Mouse (Mus musculus) kidney, embryonic 14.5 days (tissue): ENCODE measurements around the gene Rangap1. TPM values are rescaled to one million over a fixed set of nuclear protein-coding genes. Genes with fewer than 3 reads are reported as not detected.

Experiments
- ATAC-seq: fragments of 200-750 bp; cut with Nextera tagmentation; 2 replicates; pipeline ENCODE4 v1.8.0; 2017; ENCODE audit warnings: moderate number of reproducible peaks, mild to moderate bottlenecking, moderate TSS enrichment, moderate library complexity; ENCODE audit not compliant: low FRiP score, low TSS enrichment
- H3K27ac ChIP-seq: fragments of 300-500 bp; sonication (generic); 2 replicates; pipeline ENCODE4 v1.5.1; 2014; ENCODE audit warnings: low read depth, mild to moderate bottlenecking, low read length, moderate library complexity, mixed read lengths
- H3K27me3 ChIP-seq: fragments of 300-500 bp; sonication (generic); 2 replicates; pipeline ENCODE4 v1.6.1; 2014; ENCODE audit warnings: mild to moderate bottlenecking, low read length; ENCODE audit not compliant: control insufficient read depth, insufficient read depth
- H3K36me3 ChIP-seq: fragments of 300-500 bp; sonication (generic); 2 replicates; pipeline ENCODE4 v1.6.1; 2014; ENCODE audit warnings: low read length, mixed read lengths; ENCODE audit not compliant: control insufficient read depth, insufficient read depth
- H3K4me1 ChIP-seq: fragments of 300-500 bp; sonication (generic); 2 replicates; pipeline ENCODE4 v1.6.1; 2014; ENCODE audit warnings: low read length, mixed read lengths; ENCODE audit not compliant: control insufficient read depth, insufficient read depth
- H3K4me2 ChIP-seq: fragments of 300-500 bp; sonication (generic); replicated peaks from 2 replicates; pipeline ENCODE4 v1.6.1; 2014; ENCODE audit warnings: low read depth, mild to moderate bottlenecking, low read length
- H3K4me3 ChIP-seq: fragments of 300-500 bp; sonication (generic); 2 replicates; pipeline ENCODE4 v1.5.1; 2014; ENCODE audit warnings: mild to moderate bottlenecking, low read length
- H3K9ac ChIP-seq: fragments of 300-500 bp; sonication (generic); 2 replicates; pipeline ENCODE4 v1.6.1; 2014; ENCODE audit warnings: low read depth, mild to moderate bottlenecking, low read length, moderate library complexity
- H3K9me3 ChIP-seq: fragments of 300-500 bp; sonication (generic); 2 replicates; pipeline ENCODE4 v1.6.1; 2016; ENCODE audit warnings: low read length; ENCODE audit not compliant: control insufficient read depth
- WGBS: fragments of 180-500 bp; shearing (Covaris S2); extraction: QIAGEN DNeasy Blood & Tissue Kit; methylation state at CpG from one replicate; pipeline ENCODE4 v1.1.7; 2014; 5-methylcytosine and 5-hydroxymethylcytosine counted together
- polyA plus RNA-seq: library from polyadenylated mRNA; unstranded; fragments of >200 nt; fragmentation: Nextera tagmentation; extraction: Ambion mirVana; gene quantifications from 2 replicates; pipeline ENCODE4 v1.2.1, GENCODE M21; 2014

Gene Rangap1
- polyA plus RNA-seq, result 85.0 and 100.0 TPM in 2 replicates

GRCm38 (mm10) chr15:81744992-81745600 lies at the start of gene Rangap1, which contains the start of gene Zc3h7b:
Gene Rangap1 (minus strand): TSS chr15:81745530.
Gene Zc3h7b (plus strand): TSS chr15:81745057.
- peaks cover 11% of the 10 kb centered on the region; the same call in 1 of the 2 replicates for H3K4me1 ChIP-seq

GRCm38 (mm10) chr15:81792444-81792843 lies 47.1 kb upstream of the Rangap1 start:
- H3K9ac ChIP-seq, result no peak overlapping the region
- ATAC-seq, result no peak
- H3K27ac ChIP-seq, result no peak overlapping the region
- no peaks in the 10 kb centered on the region for H3K27me3 ChIP-seq
- no peak overlapping the region for H3K4me2 ChIP-seq
- H3K9me3 ChIP-seq, result no peaks in the 10 kb centered on the region
- H3K4me3 ChIP-seq, result no peak overlapping the region
- H3K4me1 ChIP-seq, result no peaks in the 10 kb centered on the region
- H3K36me3 ChIP-seq, result peaks cover 64% of the 10 kb centered on the region
- WGBS, result 93% methylated on average over 9 of the region's 9 CpGs

More at GRCm38 (mm10) chr15:81744992-81745600, at the start of gene Rangap1, which contains the start of gene Zc3h7b:
- Histone ChIP-seq H3K36me3 (no peaks in the 10 kb centered on the region), H3K4me2 (peak within 1 kb of the TSS; percentile 58), H3K27ac (peak within 1 kb of the TSS; percentile 93), H3K9me3 (no peaks in the 10 kb centered on the region), H3K4me3 (peak within 1 kb of the TSS; percentile 96), H3K27me3 (no peaks in the 10 kb centered on the region), H3K9ac (peak within 1 kb of the TSS; percentile 88)
- WGBS, result 0% methylated on average over 54 of the region's 65 CpGs
- ATAC-seq, result peak; percentile 79

- Histone ChIP-seq H3K9me3 (no peaks in the 10 kb centered on the region), H3K4me3 (no peak overlapping the region), H3K27ac (no peak overlapping the region), H3K4me2 (no peak overlapping the region), H3K4me1 (no peaks in the 10 kb centered on the region), H3K27me3 (no peaks in the 10 kb centered on the region), H3K36me3 (peaks cover 72% of the 10 kb centered on the region), H3K9ac (no peak overlapping the region)
- WGBS, result 89% methylated on average over 13 of the region's 13 CpGs
- ATAC-seq, result no peak
Observed at GRCm38 (mm10) chr15:81787525-81787924, 42.2 kb upstream of the Rangap1 start.

- no peaks in the 10 kb centered on the region for H3K9me3 ChIP-seq
- H3K27ac ChIP-seq, result no peak overlapping the region
- no peaks in the 10 kb centered on the region for H3K27me3 ChIP-seq
- no peak overlapping the region for H3K4me3 ChIP-seq
- ATAC-seq, result no peak
- peaks cover 70% of the 10 kb centered on the region for H3K36me3 ChIP-seq
- 93% methylated on average over 8 of the region's 8 CpGs for WGBS
- H3K4me2 ChIP-seq, result no peak overlapping the region
- no peaks in the 10 kb centered on the region for H3K4me1 ChIP-seq
- H3K9ac ChIP-seq, result no peak overlapping the region
Observed at GRCm38 (mm10) chr15:81785701-81786100, 40.4 kb upstream of the Rangap1 start.

GRCm38 (mm10) chr15:81784762-81785161 lies 39.4 kb upstream of the Rangap1 start:
- H3K9ac ChIP-seq, result no peak overlapping the region
- H3K9me3 ChIP-seq, result no peaks in the 10 kb centered on the region
- H3K27me3 ChIP-seq, result no peaks in the 10 kb centered on the region
- ATAC-seq, result 0 out of 2 replicates have a peak, but pooled peaks have one; percentile 15
- H3K4me2 ChIP-seq, result no peak overlapping the region
- peaks cover 74% of the 10 kb centered on the region for H3K36me3 ChIP-seq
- no peaks in the 10 kb centered on the region for H3K4me1 ChIP-seq
- no peak overlapping the region for H3K27ac ChIP-seq
- no peak overlapping the region for H3K4me3 ChIP-seq
- WGBS, result 38% methylated on average over 5 of the region's 5 CpGs

GRCm38 (mm10) chr15:81781816-81782215 lies 36.5 kb upstream of the Rangap1 start:
- Histone ChIP-seq H3K4me1 (no peaks in the 10 kb centered on the region), H3K27ac (no peak overlapping the region), H3K4me3 (no peak overlapping the region), H3K27me3 (no peaks in the 10 kb centered on the region), H3K9ac (no peak overlapping the region), H3K4me2 (no peak overlapping the region), H3K9me3 (no peaks in the 10 kb centered on the region), H3K36me3 (peaks cover 86% of the 10 kb centered on the region)
- ATAC-seq, result no peak
- 77% methylated on average over 7 of the region's 7 CpGs for WGBS

- 88% methylated on average over 11 of the region's 11 CpGs for WGBS
- Histone ChIP-seq H3K9me3 (no peaks in the 10 kb centered on the region), H3K36me3 (peaks cover 89% of the 10 kb centered on the region), H3K4me3 (no peak overlapping the region), H3K4me2 (no peak overlapping the region), H3K4me1 (no peaks in the 10 kb centered on the region), H3K9ac (no peak overlapping the region), H3K27me3 (no peaks in the 10 kb centered on the region), H3K27ac (no peak overlapping the region)
- ATAC-seq, result no peak
Observed at GRCm38 (mm10) chr15:81776631-81777422, 31.5 kb upstream of the Rangap1 start.

GRCm38 (mm10) chr15:81774505-81775171 lies 29.3 kb upstream of the Rangap1 start:
- no peak for ATAC-seq
- WGBS, result 86% methylated on average over 15 of the region's 15 CpGs

More at GRCm38 (mm10) chr15:81774505-81775171, 29.3 kb upstream of the Rangap1 start:
- Histone ChIP-seq H3K9ac (no peak overlapping the region), H3K4me1 (no peaks in the 10 kb centered on the region), H3K36me3 (peaks cover 81% of the 10 kb centered on the region), H3K9me3 (no peaks in the 10 kb centered on the region), H3K27ac (no peak overlapping the region), H3K27me3 (no peaks in the 10 kb centered on the region), H3K4me2 (no peak overlapping the region), H3K4me3 (no peak overlapping the region)
